Mouse (Mus musculus) lung, adult 2 months (tissue): ENCODE measurements around the gene Nkpd1.

ENCODE experiments used
- CTCF ChIP-seq: fragments of 200-500 bp; IDR thresholded peaks from 2 replicates; pipeline ENCODE4 v1.5.1; 2011; ENCODE audit warnings: mild to moderate bottlenecking, low read length, control low read depth; ENCODE audit not compliant: insufficient read depth
- POLR2A ChIP-seq: fragments of 200-500 bp; IDR thresholded peaks from 2 replicates; pipeline ENCODE4 v1.6.1; 2011; ENCODE audit warnings: low read depth, mild to moderate bottlenecking, control low read depth, low read length, borderline replicate concordance; ENCODE audit errors: extremely low read depth

DNA sequence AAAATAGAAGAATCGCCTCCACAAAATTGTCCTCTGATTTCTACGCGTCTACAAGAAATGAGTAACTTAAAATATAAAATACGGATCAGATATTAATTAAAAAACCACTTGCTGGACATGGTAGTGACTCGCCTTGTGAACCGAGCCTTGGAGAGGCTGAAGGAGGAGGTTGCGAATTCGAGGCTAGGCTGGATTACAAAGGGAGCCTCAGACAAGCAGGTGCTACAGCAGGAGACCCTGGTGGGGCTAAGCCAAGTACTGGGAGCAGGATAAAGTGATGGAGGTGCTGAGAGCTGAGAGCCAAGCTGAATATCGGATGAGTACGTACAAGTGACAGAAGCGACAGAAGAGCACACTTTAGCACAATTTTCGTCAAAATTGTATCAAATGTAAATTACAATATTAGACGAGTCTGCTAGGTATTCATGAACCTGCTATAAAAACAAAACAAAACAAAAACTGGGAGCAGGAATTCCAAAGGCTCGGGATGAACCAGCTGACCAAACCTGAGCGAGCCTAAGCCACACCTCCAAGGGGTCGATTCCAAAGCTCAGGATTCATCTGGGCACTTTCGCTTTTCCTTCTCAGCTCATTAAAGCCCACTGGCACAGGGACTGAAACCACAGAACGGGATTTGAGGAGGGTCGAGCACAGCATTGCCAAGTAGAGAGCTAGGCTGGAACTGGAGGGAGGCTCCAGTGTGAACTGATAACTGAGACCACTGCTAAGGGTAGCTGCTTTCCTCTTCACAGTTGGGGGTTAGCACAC, 45.2 kb downstream of the Nkpd1 start, which contains the start of gene Ppp1r37:
- TF ChIP-seq POLR2A (no peak), CTCF (no peak)
